Mouse (Mus musculus): ENCODE measurements around the gene Sema5a. TPM values are rescaled to one million over a fixed set of nuclear protein-coding genes. Genes with fewer than 3 reads are reported as not detected.
A peak's percentile ranks its signal among the peaks of the same experiment; 100 is the strongest.
"Not testable (repeated sequence)": the region's sequence is repeated elsewhere in the genome, so short reads cannot be mapped to it uniquely, and the experiment has no call there.

Sema5a gene
- 0.57 and 0.65 TPM in 2 replicates for polyA plus RNA-seq (2015; fragmentation: Nextera tagmentation; extraction: Ambion mirVana)

DNA sequence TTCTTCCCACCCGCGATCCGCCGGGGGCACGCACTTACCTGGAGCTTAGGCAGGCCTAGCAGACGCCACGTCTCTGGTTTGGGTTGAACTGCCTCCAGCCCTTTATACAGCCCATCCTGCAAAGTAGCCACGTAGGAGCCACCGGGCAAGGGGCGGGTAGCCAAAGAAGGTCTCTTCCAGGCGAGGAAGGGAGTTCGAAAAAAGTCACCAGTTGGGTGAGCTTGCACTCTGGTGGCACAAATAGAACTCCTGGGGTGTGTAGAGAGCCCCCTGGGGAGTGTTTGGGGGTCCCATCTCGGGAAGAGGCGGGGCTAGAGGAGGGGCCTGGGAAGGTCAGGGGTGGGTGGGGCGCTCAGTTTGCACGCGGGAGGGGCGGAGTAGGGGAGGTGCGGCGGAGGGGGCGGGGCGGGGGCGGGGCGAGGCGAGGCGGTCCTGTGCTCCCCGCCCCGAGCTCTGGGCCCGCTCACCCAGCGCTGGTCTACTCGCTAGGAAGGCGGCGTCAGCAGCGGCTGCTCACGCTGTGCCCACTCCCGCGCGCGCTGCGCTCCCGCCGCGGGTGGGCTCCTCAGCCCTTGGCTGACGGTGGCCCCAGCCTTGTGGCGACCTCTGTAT, at the start of gene Sema5a:
Sema5a (plus strand) TSS at position 467 of the 612 bp plus-strand sequence.
- DNase-seq (ENCODE audit: low spot score): no peak

DNA sequence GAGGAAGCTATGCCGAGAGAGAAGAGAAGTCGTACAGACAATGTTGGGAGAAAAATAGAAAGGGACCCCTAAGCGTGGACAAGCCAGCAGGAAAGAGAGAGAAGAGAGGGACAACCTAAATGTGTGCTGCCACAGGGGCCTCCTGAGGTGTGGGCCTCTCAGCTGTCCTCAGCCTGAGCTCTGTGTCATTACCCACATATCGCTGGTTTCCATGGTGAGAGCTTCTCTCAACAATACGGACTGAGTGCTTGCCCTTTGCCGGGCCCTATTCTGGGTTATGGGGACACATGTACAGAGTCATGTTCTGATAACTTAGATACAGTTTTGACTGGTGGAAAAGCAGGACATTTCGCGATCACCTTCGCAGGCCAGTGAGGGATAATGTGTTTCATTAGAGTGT, 46.5 kb upstream of the Sema5a start:
- no peak for DNase-seq (ENCODE audit: low spot score)

DNA sequence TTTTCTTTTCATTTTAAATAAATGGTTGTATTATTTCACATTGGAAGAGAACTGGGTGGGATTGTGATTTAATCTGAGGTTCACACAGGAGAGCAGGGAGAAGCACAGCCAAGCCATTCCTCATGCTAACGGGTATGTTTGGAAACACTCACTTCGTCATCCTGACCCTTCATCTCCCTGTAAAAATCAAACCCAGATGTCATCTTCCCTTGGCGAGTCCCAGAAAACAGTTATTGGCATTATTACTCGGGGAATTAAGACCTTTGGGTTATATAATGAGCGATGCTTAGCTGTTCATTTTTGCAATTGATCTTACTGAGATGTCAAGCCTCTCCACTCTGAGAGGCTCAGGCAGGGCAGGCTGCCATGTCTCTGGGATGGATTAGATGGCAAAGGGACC, 46.0 kb upstream of the Sema5a start:
- no peak for DNase-seq (ENCODE audit: low spot score)

DNA sequence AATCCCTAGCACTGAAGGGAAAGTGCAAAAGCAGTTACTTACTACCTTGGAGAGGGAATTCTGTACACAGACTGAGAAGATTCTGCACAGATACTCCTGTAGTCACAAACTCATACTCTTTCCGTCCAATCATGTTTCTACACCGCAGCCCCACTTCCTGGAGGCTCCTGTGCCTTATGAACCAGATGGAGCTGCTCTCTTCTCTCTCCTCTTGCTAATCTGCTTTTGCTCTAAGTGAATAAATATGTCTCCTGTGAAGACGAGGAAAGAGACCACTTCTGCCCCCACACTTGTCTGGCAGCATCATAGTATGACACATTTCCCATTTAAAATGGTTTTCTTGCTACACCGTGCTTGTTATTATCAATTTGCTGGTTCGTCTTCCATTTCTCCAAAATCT, 41.4 kb upstream of the Sema5a start:
- DNase-seq (ENCODE audit: low spot score): no peak

DNA sequence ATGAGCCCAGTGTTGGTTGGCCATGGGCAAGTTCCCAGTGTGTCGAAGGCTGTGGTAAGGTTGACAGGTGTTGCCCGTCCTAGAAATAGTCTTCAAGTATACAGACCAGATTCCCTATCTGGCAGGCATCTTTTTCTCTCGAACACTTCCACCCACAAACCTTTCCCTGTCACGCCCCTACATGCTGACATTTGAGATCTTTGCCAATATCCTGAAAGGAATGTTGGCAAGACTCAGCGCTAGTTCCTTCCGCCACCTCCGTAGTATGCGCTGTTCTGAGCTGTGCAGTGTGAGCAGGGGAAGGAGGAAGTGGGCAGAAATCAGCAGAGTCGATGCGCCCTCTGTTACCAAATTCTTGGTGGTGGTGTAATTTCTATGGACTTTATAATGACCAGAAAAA, 39.7 kb upstream of the Sema5a start:
- no peak for DNase-seq (ENCODE audit: low spot score)

DNA sequence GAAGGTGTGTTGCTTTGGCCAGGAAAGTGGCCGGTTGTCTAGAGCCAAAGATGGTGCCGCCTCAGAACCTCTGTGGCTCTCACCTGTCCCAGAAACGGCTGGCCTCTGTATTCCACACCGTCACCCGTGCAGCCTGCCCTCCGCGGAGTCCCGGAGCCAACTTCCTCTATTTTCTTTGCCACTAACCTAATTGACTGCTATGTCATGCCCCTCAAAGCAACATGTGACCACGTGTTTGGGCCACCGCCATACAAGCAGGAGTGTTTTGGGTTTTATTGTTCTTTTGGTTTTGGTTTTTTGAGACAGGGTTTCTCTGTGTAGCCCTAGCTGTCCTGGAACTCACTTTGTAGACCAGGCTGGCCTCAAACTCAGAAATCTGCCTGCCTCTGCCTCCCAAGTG, 29.9 kb upstream of the Sema5a start:
- not testable (repeated sequence) for DNase-seq (ENCODE audit: low spot score)

DNA sequence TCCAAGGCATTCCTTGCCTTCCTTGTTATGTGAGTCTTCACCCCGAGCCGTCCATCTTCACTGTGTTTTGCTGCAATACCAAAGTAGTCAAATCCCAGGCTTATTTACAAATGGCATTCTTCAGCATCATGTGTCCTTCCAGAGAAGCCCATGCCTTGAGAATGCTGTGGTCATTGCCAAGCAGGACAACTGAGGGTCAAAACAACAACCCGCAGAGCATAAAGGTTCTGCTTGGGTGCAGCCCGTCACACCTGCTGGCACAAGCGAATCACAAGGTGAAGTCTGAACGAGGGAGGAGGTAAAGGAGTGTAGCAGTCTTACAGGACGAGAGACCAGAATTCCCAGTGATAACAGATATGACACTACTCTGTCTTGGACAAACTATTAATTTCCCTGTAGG, 21.6 kb upstream of the Sema5a start:
- DNase-seq (ENCODE audit: low spot score): no peak

DNA sequence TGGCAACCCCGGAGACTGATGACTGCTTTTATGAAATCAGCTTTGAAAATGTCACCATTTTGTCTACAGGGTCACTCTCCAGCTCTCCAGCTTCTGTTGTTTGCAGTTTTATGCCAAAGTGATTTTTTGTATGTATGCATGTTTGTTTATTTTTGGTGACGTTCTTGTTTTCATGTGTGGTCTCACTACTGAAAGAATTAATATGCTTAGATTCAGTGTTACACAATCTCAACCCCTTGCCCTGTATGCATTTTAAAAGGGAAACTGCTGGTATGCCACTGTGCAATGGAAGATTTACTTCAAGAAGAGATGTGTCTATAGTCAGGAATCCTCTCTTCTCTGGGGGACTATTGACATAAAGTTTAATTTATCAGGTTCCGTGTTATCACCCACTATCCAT, 19.2 kb upstream of the Sema5a start:
- no peak for DNase-seq (ENCODE audit: low spot score)

DNA sequence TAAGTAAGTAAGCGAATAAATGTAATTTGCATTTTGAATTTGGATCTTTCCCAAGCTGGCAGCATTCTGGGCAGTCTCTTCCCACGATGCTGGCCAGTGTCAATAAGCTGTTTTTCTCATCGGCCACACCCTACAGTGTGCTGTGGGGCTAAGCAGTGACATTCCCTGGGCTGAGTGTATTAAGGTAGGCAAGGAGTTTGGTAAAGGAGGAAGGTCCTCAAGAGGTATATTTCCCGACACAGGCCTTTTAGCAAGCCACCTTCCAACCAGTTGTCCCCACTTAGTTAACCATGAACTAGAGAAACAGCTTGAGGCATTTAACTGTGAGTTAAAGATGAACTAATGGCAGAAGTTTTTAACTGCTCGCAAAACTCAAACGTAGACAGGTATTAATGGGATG, 18.2 kb upstream of the Sema5a start:
- DNase-seq (ENCODE audit: low spot score): no peak

DNA sequence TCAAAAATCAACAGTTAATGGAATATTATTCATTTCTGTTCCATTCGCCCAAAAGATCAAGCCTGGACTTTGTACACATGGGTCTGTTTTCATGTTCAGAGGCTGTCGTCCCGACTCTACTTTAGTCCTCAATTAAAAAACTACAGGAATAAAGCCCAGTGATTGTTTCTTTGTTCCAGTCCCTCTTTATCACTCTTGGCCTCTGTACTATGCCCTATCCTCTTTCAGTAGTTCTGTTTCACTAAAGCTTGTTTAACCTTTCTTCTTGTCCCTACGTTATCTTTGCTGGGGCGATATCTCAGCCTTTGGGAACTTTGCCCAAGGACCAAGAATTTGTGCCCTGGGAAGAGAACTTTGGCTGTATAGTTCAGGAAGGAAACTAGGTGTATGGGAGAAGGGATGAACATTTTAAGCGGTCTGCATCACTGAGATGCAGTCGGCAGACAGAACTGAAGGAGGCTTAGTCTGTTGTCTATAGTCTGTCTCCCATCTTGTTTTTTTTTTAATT, 17.7 kb upstream of the Sema5a start:
- no peak for DNase-seq (ENCODE audit: low spot score)

DNA sequence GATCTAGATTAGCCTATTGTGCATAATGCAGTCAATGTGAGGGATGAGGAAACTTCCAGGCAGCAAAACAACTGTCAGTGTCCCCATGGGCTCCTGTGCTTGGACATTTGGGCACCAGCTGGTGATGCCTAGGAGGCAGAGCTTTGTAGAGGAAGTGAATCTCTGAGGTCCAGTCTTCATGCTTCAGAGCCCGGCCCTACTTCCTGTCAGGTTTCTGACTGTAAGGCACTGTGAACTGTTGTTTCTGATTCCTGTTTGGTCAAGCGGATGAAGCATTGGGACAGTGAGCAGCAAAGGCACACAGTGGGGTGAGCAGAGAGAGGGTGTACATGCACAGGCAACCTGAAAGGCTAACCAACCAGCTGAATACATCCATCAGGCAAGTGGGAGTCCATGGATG, 14.5 kb upstream of the Sema5a start:
- DNase-seq (ENCODE audit: low spot score): no peak

DNA sequence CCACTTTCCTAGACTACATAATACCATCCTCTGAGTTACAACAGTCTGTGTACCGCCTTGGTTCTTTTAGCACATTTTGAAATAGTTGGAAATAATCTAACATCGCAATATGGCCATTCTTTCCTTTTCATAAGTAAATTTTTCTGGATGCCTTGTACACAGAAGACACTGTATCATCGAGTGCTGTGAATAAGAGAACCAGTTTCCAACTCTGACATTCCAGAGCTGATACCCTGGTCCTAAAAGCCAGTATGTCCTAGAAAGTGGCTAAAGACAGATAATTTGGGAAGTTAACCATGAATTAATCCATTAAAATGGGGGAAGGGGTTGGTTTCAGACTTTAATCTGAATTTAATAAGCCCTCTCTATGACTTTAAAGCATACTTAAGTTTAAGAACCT, 12.4 kb upstream of the Sema5a start:
- DNase-seq (ENCODE audit: low spot score): no peak

DNA sequence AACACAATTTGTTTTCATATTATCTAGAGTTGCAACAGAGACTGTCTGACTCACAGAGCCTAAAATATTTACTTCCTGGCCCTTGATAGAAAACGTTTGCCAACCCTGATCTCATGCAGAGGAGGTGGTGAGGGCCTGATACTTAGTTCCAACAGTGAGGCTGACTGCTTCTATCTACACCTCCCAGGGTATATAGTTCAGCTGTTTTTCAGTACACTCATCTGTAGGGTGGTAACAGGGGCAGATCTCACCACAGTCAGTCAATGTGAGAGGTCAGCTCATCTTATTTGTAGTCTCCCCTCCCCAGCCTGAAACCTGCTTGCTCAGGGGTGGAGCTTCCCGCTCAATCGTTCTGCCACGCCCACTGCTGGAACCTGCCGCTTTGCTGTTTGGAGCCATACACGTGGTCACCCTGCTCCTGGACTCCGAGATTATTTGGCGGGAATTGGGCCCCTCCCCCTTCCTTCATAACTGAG, 11.9 kb upstream of the Sema5a start:
- not testable (repeated sequence) for DNase-seq (ENCODE audit: low spot score)

DNA sequence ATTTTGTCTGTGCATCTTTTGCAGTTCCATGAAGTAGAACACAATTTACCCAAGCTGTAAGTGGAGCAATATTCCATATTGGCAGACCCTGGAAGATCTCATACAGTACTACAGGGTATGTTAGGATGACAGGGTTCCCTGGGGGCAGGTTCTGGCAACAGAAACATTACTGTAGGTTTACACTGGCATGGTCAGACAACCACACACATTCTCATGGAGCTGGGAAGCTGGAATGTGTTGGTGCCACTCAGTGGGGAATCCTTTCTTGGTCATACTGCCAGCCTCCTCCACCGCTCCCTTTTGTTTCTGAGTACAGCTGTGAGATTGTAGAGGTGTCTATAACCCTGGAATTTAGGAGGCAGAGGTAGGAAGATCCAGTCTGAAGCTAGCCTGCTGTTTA, 11.2 kb upstream of the Sema5a start:
- DNase-seq (ENCODE audit: low spot score): no peak

DNA sequence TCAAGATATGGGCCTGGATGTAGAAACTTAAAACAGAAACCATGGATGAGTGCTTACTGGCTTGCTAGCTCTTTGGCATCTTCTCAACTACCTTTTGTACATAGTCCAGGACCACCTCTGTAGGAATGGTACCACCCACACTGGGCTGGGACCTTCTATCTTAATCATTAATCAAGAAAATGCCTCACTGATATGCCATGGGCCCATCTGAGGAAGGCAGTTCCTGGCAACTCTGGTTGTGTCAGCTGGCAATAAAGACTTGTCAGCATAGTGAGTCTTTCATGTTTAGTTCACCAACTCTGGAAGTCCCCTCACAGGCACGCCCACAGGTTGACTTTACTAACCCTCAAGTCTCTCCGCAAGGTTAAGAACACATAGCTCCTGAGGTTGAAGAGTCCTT, 5.5 kb upstream of the Sema5a start:
- DNase-seq (ENCODE audit: low spot score): no peak

DNA sequence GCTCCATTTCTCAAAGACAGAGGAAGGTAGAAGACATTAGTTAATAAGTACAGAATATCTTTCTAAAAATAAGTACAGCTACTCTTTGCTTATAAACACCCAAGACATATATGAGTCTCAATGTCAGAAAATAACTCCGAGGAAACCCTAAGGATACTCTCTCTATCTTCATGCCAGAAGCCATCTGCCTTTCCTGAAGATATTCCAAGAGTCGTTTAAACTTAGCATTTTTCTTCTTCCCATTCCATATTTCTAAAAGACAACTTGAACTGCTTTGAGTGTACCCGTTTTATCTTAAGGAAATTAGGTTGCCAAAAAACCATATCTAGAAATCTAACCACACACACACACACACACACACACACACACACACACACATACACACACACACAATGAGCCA, 4.5 kb upstream of the Sema5a start:
- DNase-seq (ENCODE audit: low spot score): no peak

DNA sequence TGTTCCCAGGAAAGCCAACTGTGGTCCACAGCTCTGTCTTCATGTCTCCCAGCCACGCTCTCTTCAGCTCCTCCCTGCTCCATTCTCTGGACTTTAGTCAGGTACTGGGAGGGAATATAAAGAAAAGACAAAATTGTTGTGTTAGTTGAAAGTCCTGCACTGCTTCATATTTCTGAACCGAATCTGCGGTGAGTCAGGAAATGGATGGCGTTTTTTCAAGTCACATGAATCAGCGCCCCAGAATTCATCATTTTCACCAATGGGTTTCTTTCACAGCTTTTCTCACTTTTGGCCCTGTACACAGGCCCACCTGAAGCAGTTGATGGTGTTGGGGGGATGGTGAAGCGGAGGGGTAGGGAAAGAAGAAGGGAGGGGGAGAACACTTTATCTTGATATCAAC, 2.9 kb upstream of the Sema5a start:
- DNase-seq (ENCODE audit: low spot score): no peak

DNA sequence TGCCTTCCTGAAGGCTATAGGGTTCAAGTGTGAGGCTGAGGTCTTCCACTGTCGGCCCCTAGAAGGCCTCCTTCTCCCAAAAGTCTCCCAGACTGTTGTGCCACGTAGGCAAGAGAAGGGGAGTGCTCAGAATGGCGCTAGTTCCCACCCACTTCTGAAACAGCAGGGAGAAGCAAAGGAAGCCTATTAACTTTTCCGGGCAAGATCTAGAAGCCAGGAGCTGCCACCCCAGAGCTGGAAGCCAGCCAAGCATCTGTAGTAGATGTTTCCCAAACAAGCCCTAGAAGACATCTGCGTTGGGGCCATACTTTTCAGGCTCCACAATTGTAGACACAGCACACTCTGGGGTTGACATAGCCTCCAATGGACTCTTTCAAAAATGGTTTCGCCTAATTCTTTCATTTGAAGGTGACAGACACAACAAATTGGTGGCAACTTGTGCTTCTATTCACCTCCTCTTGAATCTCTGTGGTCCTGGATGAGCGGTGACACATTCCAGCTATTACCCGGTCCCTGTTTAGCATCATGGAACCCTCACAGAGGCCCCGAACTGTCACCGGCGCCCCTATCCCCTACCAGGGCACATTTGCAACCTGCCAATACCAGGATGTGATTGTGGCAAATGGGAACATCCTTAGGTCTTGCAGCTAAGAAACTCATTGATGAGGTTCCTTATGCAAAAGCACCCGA, 1.4 kb upstream of the Sema5a start:
- no peak for DNase-seq (ENCODE audit: low spot score)

DNA sequence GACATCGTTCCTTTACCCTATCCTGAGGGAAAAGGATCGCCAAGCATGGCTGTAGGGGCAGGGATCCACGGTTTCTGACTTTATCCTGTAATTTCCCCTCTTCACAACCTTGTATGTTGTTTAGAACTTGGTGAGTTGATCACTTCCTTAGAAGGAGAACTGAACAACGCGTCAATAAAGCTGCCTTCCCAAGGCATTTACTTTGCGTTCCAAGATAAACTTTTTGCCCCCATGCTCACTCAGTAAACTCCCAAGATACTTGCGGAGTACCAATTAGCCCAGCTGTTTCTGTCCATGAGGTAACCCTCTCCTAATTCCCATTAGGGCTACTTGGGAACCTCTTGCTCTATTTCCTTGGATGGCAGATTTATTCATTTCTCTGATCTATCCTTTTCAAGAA, 786 bp upstream of the Sema5a start:
- DNase-seq (ENCODE audit: low spot score): no peak

DNA sequence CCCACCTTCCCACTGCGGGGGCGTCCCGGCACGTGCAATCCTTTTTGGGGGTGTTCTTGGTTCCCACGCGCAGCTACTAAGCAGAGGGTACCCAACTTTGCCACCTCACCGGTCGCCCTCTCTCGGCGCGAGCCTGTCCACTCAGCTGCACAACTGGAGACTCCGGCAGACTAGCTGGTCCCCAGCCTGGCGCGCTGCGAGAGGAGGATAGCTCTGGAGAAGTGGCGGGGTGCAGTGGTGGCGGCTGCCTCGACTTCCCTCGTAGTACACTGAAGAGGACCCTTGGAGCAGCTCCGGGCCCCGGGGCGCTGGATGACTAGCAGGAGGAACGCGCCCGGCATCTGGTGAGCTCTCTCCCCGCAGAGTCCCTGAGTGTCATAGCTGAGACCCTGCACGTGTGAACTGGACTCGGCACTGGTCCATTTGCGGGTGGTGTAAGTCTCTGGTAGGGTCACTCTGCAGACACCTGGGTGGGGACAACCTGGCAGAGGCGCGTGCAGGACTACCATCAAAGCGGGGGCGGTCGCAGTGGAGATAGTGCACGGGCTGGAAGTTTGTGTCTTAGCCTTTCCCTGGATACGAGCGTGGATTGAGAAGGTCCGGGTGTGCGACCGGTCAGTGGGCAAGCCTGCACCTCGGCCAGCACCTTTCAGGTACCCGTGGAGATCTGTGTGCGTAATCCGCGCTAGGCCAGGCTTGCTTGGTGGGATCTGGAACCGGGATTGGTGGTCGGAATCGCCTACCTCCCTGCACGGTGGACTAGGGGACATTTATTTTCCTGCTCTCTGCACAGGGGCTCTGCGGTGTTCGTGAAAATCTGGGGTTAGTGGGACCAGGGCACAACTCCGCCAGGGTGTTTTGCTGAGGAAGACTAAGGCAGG, 586 bp downstream of the Sema5a start:
- DNase-seq (ENCODE audit: low spot score): no peak

DNA sequence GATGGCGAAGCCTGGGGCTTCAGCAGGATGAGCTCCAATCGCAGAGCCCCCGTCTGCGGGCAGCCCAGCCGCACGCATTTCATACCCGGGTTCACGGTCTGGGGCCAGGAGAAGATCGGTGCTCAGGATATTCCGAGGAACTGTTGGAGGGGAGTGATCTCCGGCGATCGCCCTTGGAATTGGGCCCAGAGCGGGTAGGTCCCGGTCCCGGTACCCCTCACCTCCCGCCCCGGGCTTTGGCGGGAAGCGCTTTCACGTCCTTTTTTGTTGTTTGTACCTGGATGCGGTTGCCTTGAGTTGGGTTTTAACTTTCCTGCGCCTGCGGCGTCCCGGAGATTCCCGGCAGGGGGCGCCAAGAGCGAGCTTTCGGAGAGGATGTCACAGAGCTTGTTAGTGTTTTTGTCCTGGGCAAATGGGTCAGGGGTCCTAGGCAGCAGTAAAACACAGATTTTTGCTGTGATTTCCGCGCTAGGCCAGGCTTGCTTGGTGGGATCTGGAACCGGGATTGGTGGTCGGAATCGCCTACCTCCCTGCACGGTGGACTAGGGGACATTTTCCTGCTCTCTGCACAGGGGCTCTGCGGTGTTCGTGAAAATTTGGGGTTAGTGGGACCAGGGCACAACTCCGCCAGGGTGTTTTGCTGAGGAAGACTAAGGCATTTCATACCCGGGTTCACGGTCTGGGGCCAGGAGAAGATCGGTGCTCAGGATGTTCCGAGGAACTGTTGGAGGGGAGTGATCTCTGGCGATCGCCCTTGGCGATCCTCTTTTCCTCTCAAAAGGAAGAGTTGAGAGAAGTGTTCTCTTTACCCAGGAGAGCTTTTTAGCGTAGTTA, 1.4 kb downstream of the Sema5a start:
- DNase-seq (ENCODE audit: low spot score): peak; percentile 26

All from thymus, postnatal 0 days (tissue).